Mouse (Mus musculus) stomach, postnatal 0 days (tissue): ENCODE data around the gene Mrpl20. TPM values are rescaled to one million over a fixed set of nuclear protein-coding genes. Genes with fewer than 3 reads are reported as not detected.
A peak's percentile ranks its signal among the peaks of the same experiment; 100 is the strongest.

Source experiments
- ATAC-seq: fragments of 200-750 bp; cut with Nextera tagmentation; 2 replicates; pipeline ENCODE4 v1.8.0; 2017; ENCODE audit not compliant: low FRiP score, low TSS enrichment
- DNase-seq: peaks from one replicate; pipeline ENCODE4 v3.0.0-alpha.2; 2016; ENCODE audit warnings: low spot score
- H3K27ac ChIP-seq: fragments of 300-500 bp; sonication (generic); replicated peaks from 2 replicates; pipeline ENCODE4 v1.5.1; 2014; ENCODE audit warnings: mild to moderate bottlenecking, control low read depth
- H3K27me3 ChIP-seq: fragments of 300-500 bp; sonication (generic); 2 replicates; pipeline ENCODE4 v1.6.1; 2014; ENCODE audit warnings: low read length; ENCODE audit not compliant: control insufficient read depth, insufficient read depth
- H3K36me3 ChIP-seq: fragments of 300-500 bp; sonication (generic); 2 replicates; pipeline ENCODE4 v1.6.1; 2014; ENCODE audit warnings: low read length, mixed read lengths; ENCODE audit not compliant: control insufficient read depth, insufficient read depth
- H3K4me1 ChIP-seq: fragments of 300-500 bp; sonication (generic); replicated peaks from 2 replicates; pipeline ENCODE4 v1.6.1; 2014; ENCODE audit warnings: antibody characterized with exemption; ENCODE audit not compliant: control insufficient read depth, insufficient read depth
- H3K4me2 ChIP-seq: fragments of 300-500 bp; sonication (generic); replicated peaks from 2 replicates; pipeline ENCODE4 v1.6.1; 2014; ENCODE audit warnings: low read depth, mild to moderate bottlenecking, control low read depth, moderate library complexity
- H3K4me3 ChIP-seq: fragments of 300-500 bp; sonication (generic); 2 replicates; pipeline ENCODE4 v1.5.1; 2014; ENCODE audit warnings: low read depth, low read length, control low read depth
- H3K9ac ChIP-seq: fragments of 300-500 bp; sonication (generic); 2 replicates; pipeline ENCODE4 v1.6.1; 2014; ENCODE audit warnings: mild to moderate bottlenecking, low read length, control low read depth, mixed read lengths
- H3K9me3 ChIP-seq: fragments of 300-500 bp; sonication (generic); 2 replicates; pipeline ENCODE4 v1.6.1; 2016; ENCODE audit warnings: low read length; ENCODE audit not compliant: control insufficient read depth
- CTCF ChIP-seq: IDR thresholded peaks from 2 replicates; pipeline ENCODE4 v1.5.1; 2016; ENCODE audit warnings: antibody characterized with exemption, low read depth, mild to moderate bottlenecking, moderate library complexity
- EP300 ChIP-seq: optimal IDR thresholded peaks from 2 replicates; pipeline ENCODE3; 2016; ENCODE audit warnings: antibody characterized with exemption
- WGBS: fragments of 180-500 bp; shearing (Covaris S2); extraction: QIAGEN DNeasy Blood & Tissue Kit; methylation state at CpG from one replicate; pipeline ENCODE4 v1.1.7; 2014; 5-methylcytosine and 5-hydroxymethylcytosine counted together
- microRNA-seq: library from miRNA; unstranded; fragments of <30 nt; microRNA quantifications from one replicate; pipeline ENCODE4, GENCODE M21; 2016
- polyA plus RNA-seq: library from polyadenylated mRNA; unstranded; fragments of >200 nt; fragmentation: Nextera tagmentation; extraction: Ambion mirVana; gene quantifications from 2 replicates; pipeline ENCODE4 v1.2.1, GENCODE M21; 2015

The Mrpl20 gene
- polyA plus RNA-seq, 1 experiment from 2014 or later = 240 TPM

DNA sequence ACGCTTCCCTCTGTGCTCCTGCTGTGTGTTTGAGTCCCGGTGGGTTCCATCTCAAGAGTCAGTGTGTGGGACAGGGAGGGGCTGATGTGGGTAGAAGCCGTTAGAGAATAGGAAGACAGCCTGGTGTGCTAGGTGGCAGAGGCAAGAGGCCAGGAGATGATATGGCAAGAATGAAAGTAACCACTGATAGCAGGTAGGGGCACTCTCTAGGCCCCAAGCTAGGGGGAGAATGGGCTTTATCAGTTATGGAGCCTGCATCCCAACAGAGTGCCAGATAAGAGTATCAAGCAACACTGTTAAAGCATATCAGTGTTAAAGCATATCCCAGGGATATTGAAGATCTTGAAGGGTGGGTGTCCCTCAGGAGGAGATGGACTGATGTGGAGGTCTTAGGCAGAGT, 54.2 kb downstream of the Mrpl20 start:
- H3K9ac ChIP-seq = no peak overlapping the region
- H3K4me1 ChIP-seq = no peaks in the 10 kb centered on the region
- H3K9me3 ChIP-seq = no peaks in the 10 kb centered on the region
- DNase-seq (no peak), ATAC-seq (no peak)
- WGBS = 85% methylated on average over 3 of the region's 3 CpGs
- H3K36me3 ChIP-seq = peaks cover 22% of the 10 kb centered on the region
- H3K27ac ChIP-seq = no peak overlapping the region
- TF ChIP-seq EP300 = no peak
- no peak for TF ChIP-seq CTCF
- no peak overlapping the region for H3K4me2 ChIP-seq
- H3K4me3 ChIP-seq = no peak overlapping the region
- no peaks in the 10 kb centered on the region for H3K27me3 ChIP-seq

DNA sequence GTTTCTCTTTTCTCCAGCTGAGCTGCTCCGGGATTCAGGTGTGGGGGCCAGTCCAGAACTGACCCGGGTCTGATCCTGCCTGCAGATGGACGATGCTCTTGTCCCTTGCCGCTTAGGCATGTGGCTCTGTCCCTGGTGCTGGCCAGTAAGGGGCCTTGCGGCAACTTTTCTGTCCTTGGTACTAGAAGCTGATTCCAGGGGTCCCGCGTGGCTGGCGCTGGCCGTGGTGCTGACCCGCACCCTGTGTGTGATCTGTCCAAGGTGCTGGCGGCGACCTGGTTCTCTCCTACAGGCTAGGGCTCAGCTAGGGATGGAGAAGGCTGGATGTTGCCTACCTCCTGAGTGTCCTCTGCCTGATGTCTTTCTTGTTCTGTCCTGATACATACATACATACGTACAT, 56.6 kb downstream of the Mrpl20 start:
- 14% methylated on average over 13 of the region's 13 CpGs for WGBS
- Histone ChIP-seq H3K27ac (no peak overlapping the region), H3K27me3 (no peaks in the 10 kb centered on the region), H3K9me3 (no peaks in the 10 kb centered on the region), H3K9ac (no peak overlapping the region), H3K4me3 (no peak overlapping the region), H3K36me3 (peaks cover 19% of the 10 kb centered on the region), H3K4me2 (no peak overlapping the region), H3K4me1 (no peaks in the 10 kb centered on the region)
- ATAC-seq (peak; percentile 27), DNase-seq (peak; percentile 71)
- TF ChIP-seq CTCF (no peak), EP300 (no peak)

Small RNAs within 50 kb of the gene (microRNA-seq; reads per million reads assigned to microRNA genes)
- not detected for gene Gm27743

Other genes with a start within 250 kb of the Mrpl20 start
- 75.2 and 78.4 TPM in 2 replicates for gene Nadk, start 240.5 kb upstream of the Mrpl20 start, polyA plus RNA-seq
- 3.2 and 3.8 TPM in 2 replicates for gene Slc35e2, start 201.5 kb upstream of the Mrpl20 start, polyA plus RNA-seq
- gene Cdk11b, start 178.0 kb upstream of the Mrpl20 start, polyA plus RNA-seq = 39.5 and 46.9 TPM in 2 replicates
- gene Gm10563, start 157.5 kb upstream of the Mrpl20 start, polyA plus RNA-seq = not detected in 2 replicates
- 87.9 and 89.3 TPM in 2 replicates for gene Mmp23, start 149.5 kb upstream of the Mrpl20 start, polyA plus RNA-seq
- 10.5 and 11.0 TPM in 2 replicates for gene Mib2, start 133.7 kb upstream of the Mrpl20 start, polyA plus RNA-seq
- 9.6 and 11.0 TPM in 2 replicates for gene Fndc10, start 108.5 kb upstream of the Mrpl20 start, polyA plus RNA-seq
- gene Ssu72, start 98.1 kb upstream of the Mrpl20 start, polyA plus RNA-seq = 152 and 153 TPM in 2 replicates
- gene Tmem240, start 68.1 kb upstream of the Mrpl20 start, polyA plus RNA-seq = 0.39 and 0.45 TPM in 2 replicates
- gene Atad3a, start 41.8 kb upstream of the Mrpl20 start, polyA plus RNA-seq = 48.8 and 55.1 TPM in 2 replicates
- gene Vwa1, start 28.2 kb upstream of the Mrpl20 start, polyA plus RNA-seq = 30.0 and 32.3 TPM in 2 replicates
- 0.13 and 0.27 TPM in 2 replicates for gene Tmem88b, start 17.0 kb upstream of the Mrpl20 start, polyA plus RNA-seq
- 0.10 and 0.13 TPM in 2 replicates for gene Ankrd65, start 12.4 kb upstream of the Mrpl20 start, polyA plus RNA-seq
- gene Ccnl2, start 9.6 kb downstream of the Mrpl20 start, polyA plus RNA-seq = 72.2 and 83.2 TPM in 2 replicates
- gene Aurkaip1, start 28.4 kb downstream of the Mrpl20 start, polyA plus RNA-seq = 129 and 133 TPM in 2 replicates
- 79.4 and 88.4 TPM in 2 replicates for gene Mxra8, start 36.8 kb downstream of the Mrpl20 start, polyA plus RNA-seq
- 8.1 and 10.4 TPM in 2 replicates for gene Dvl1, start 44.5 kb downstream of the Mrpl20 start, polyA plus RNA-seq
- gene Tas1r3, start 60.5 kb downstream of the Mrpl20 start, polyA plus RNA-seq = 0.11 and 0.28 TPM in 2 replicates
- 25.0 and 26.5 TPM in 2 replicates for gene Cptp, start 66.6 kb downstream of the Mrpl20 start, polyA plus RNA-seq
- 30.7 and 32.6 TPM in 2 replicates for gene Ints11, start 66.7 kb downstream of the Mrpl20 start, polyA plus RNA-seq
- gene Pusl1, start 88.9 kb downstream of the Mrpl20 start, polyA plus RNA-seq = 35.7 and 36.5 TPM in 2 replicates
- 9.7 and 10.2 TPM in 2 replicates for gene Acap3, start 88.9 kb downstream of the Mrpl20 start, polyA plus RNA-seq
- gene Ube2j2, start 141.0 kb downstream of the Mrpl20 start, polyA plus RNA-seq = 72.8 and 75.5 TPM in 2 replicates
- gene C1qtnf12, start 159.4 kb downstream of the Mrpl20 start, polyA plus RNA-seq = 48.5 and 59.1 TPM in 2 replicates
- gene B3galt6, start 189.8 kb downstream of the Mrpl20 start, polyA plus RNA-seq = 9.0 and 9.4 TPM in 2 replicates
- 129 and 137 TPM in 2 replicates for gene Sdf4, start 190.0 kb downstream of the Mrpl20 start, polyA plus RNA-seq
- 0.21 and 0.48 TPM in 2 replicates for gene Tnfrsf4, start 211.0 kb downstream of the Mrpl20 start, polyA plus RNA-seq
- 2.2 and 3.3 TPM in 2 replicates for gene Tnfrsf18, start 223.3 kb downstream of the Mrpl20 start, polyA plus RNA-seq